Mouse (Mus musculus): ENCODE results near the gene Stub1. TPM values are rescaled to one million over a fixed set of nuclear protein-coding genes. Genes with fewer than 3 reads are reported as not detected.

Stub1 gene
- total and polyA plus RNA-seq, 2 experiments from 2014 or later: 273 to 369 TPM

DNA sequence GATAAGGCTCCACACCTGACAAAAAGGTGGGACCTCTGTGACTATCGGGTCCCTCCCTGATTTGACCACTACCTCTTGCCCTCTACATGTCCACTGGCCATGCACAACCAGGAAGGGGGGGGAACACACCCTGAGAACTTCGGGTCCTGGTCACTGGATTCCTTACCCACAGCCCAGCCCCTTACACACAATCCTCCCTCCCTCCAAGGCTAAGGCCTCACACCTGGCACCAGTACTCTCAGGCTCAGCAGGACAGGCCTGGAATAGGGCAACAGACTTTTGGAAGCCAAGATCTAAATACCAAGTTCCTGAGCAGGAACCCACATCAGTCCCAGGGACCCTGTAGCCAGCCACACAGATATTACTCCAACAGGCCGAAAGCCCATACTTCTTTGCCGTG, 5.7 kb upstream of the Stub1 start:
- H3K36me3 ChIP-seq (ENCODE audit: insufficient read depth, low read length): peaks cover 37% of the 10 kb centered on the region
- DNase-seq (ENCODE audit: low spot score) (no peak), ATAC-seq (no peak)
- no peak overlapping the region for H3K27ac ChIP-seq
- peaks cover 43% of the 10 kb centered on the region for H3K4me1 ChIP-seq (ENCODE audit: insufficient read depth, low read length)
- H3K9me3 ChIP-seq (ENCODE audit: low read length): no peaks in the 10 kb centered on the region
- 85% methylated on average over 4 of the region's 4 CpGs for WGBS
- no peak overlapping the region for H3K4me3 ChIP-seq (ENCODE audit: low read length)
- H3K9ac ChIP-seq (replicated peaks; ENCODE audit: low read length): no peak overlapping the region
- H3K4me2 ChIP-seq (ENCODE audit: low read depth, low read length): no peak overlapping the region
- H3K27me3 ChIP-seq (ENCODE audit: insufficient read depth, low read length): no peaks in the 10 kb centered on the region
- TF ChIP-seq CTCF (IDR thresholded peaks at IDR 0.05; ENCODE audit: low read depth): no peak

DNA sequence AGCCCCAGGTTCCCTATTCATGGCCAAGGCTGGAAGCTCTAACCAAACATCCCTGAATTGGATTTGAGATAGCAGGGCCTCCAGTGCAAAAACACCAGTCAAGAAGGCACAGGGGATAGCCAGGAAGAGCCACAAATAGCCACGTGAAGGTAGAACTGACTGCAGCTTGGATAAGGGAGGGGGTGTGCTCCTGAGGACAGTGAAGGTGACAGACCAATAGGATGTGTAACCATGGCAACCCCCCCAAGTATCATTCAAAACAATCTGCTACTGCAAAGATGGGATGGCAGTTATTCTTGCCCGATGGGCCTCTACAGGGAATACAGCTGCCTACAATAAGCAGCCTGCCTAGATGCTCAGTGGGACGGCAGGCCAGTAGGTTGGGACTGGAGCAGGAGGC, 4.3 kb upstream of the Stub1 start:
- ATAC-seq: no peak
- Histone ChIP-seq H3K4me3 (ENCODE audit: low read length) (no peak overlapping the region), H3K36me3 (ENCODE audit: insufficient read depth, low read length) (peaks cover 37% of the 10 kb centered on the region), H3K4me1 (ENCODE audit: insufficient read depth, low read length) (peaks cover 38% of the 10 kb centered on the region), H3K9me3 (ENCODE audit: low read length) (no peaks in the 10 kb centered on the region), H3K27ac (peak overlapping the region; percentile 89), H3K27me3 (ENCODE audit: insufficient read depth, low read length) (no peaks in the 10 kb centered on the region), H3K4me2 (ENCODE audit: low read depth, low read length) (peak overlapping the region; percentile 80), H3K9ac (replicated peaks; ENCODE audit: low read length) (peak overlapping the region; percentile 72; the same call in 1 of the 2 replicates)
- no peak for TF ChIP-seq CTCF (IDR thresholded peaks at IDR 0.05; ENCODE audit: low read depth)
- WGBS: 18% methylated on average over 3 of the region's 3 CpGs
- DNase-seq (ENCODE audit: low spot score): peak; percentile 54

DNA sequence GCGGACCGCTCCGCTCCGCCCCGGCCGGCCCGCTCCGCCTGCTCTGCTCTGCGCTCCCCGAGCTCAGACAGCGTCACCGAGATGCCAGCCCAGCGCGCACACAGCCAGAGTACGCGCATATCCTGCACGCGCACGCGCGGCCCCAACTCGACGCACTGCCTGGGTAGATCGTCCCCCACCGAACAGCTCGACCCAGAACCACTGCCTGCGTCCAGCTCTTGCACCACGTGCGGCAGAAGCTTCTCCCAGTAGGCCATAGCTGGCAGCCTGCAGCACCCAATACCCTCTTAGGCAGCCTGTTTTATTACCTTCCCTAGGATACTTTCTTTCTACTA, 3.8 kb upstream of the Stub1 start, which contains the start of gene Rhbdl1:
Gene Rhbdl1 (minus strand): TSS at position 220 of the 335 bp plus-strand sequence.
- peak; percentile 48 for ATAC-seq
- 7% methylated on average over 28 of the region's 29 CpGs for WGBS
- no peak for TF ChIP-seq CTCF (IDR thresholded peaks at IDR 0.05; ENCODE audit: low read depth)
- Histone ChIP-seq H3K9ac (replicated peaks; ENCODE audit: low read length) (peak within 1 kb of the TSS; percentile 72), H3K9me3 (ENCODE audit: low read length) (no peaks in the 10 kb centered on the region), H3K27ac (peak within 1 kb of the TSS; percentile 89), H3K4me1 (ENCODE audit: insufficient read depth, low read length) (peaks cover 39% of the 10 kb centered on the region), H3K36me3 (ENCODE audit: insufficient read depth, low read length) (peaks cover 33% of the 10 kb centered on the region), H3K4me2 (ENCODE audit: low read depth, low read length) (peak within 1 kb of the TSS; percentile 80), H3K4me3 (ENCODE audit: low read length) (peak within 1 kb of the TSS; percentile 47), H3K27me3 (ENCODE audit: insufficient read depth, low read length) (no peaks in the 10 kb centered on the region)
- peak; percentile 91 for DNase-seq (ENCODE audit: low spot score)

DNA sequence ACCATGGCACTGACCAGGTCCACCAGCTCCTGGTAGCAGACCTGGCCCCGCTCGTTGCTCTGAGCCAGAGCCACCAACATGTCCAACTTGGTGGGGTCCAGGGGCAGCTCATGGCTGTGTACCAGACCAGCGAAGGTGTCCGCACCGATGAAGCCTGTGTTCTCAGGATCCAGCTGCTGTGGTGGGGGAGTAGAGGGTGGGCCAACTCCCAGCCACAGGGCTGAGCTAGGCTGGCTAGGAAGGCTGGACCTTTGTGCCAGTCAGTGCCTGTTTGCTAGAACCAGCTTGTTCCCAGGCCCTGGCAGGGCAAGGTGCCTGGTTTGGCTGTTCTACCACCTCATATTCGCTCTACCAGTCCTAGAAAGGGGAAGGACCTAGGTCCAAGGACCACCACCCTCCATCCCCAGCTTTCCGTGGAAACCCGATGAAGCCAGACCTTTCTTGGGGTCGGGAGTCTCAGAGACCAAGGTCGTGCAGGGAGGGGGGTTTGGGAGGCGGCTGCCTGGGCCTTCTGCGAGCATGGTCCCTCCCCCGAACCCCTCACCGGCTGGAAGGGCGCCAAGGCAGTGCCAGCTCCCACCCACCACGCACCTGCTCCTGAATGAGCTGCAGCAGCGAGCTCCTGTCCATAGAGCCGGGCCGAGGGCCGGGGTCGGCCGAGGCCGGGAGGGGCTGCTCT, 3.3 kb upstream of the Stub1 start:
- H3K27me3 ChIP-seq (ENCODE audit: insufficient read depth, low read length): no peaks in the 10 kb centered on the region
- no peak for TF ChIP-seq CTCF (IDR thresholded peaks at IDR 0.05; ENCODE audit: low read depth)
- H3K36me3 ChIP-seq (ENCODE audit: insufficient read depth, low read length): peaks cover 28% of the 10 kb centered on the region
- peak overlapping the region; percentile 72 for H3K9ac ChIP-seq (replicated peaks; ENCODE audit: low read length)
- H3K27ac ChIP-seq: peak overlapping the region; percentile 89
- WGBS: 18% methylated on average over 23 of the region's 23 CpGs
- DNase-seq (ENCODE audit: low spot score) (peak; percentile 31), ATAC-seq (no peak)
- H3K9me3 ChIP-seq (ENCODE audit: low read length): no peaks in the 10 kb centered on the region
- H3K4me3 ChIP-seq (ENCODE audit: low read length): peak overlapping the region; percentile 47
- H3K4me1 ChIP-seq (ENCODE audit: insufficient read depth, low read length): peaks cover 44% of the 10 kb centered on the region
- peak overlapping the region; percentile 80 for H3K4me2 ChIP-seq (ENCODE audit: low read depth, low read length)

DNA sequence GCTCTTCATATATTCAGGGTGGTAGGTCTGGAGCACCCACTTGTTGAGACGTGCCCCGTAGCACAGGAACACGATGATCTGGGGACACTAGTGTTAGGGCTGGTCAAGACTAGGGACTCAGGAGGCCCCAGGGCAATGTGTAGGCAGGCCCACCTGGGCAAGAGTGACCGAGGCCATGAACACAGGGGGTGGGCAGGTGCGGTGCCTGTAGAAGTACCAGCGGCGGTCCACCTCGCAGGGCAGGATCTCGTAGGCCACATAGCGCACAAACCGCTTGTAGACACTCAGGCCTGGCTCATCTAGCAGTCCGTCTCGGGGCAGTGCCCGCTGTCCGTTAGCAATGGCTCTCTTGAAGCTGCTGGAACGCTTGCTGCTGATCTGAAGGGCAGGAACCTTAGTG, 2.6 kb upstream of the Stub1 start:
- 91% methylated on average over 16 of the region's 16 CpGs for WGBS
- Histone ChIP-seq H3K4me2 (ENCODE audit: low read depth, low read length) (peak overlapping the region; percentile 80), H3K36me3 (ENCODE audit: insufficient read depth, low read length) (peaks cover 26% of the 10 kb centered on the region), H3K9me3 (ENCODE audit: low read length) (no peaks in the 10 kb centered on the region), H3K4me3 (ENCODE audit: low read length) (no peak overlapping the region), H3K4me1 (ENCODE audit: insufficient read depth, low read length) (peaks cover 44% of the 10 kb centered on the region), H3K9ac (replicated peaks; ENCODE audit: low read length) (peak overlapping the region; percentile 72), H3K27ac (peak overlapping the region; percentile 89), H3K27me3 (ENCODE audit: insufficient read depth, low read length) (no peaks in the 10 kb centered on the region)
- TF ChIP-seq CTCF (IDR thresholded peaks at IDR 0.05; ENCODE audit: low read depth): no peak
- ATAC-seq: no peak
- DNase-seq (ENCODE audit: low spot score): no peak

DNA sequence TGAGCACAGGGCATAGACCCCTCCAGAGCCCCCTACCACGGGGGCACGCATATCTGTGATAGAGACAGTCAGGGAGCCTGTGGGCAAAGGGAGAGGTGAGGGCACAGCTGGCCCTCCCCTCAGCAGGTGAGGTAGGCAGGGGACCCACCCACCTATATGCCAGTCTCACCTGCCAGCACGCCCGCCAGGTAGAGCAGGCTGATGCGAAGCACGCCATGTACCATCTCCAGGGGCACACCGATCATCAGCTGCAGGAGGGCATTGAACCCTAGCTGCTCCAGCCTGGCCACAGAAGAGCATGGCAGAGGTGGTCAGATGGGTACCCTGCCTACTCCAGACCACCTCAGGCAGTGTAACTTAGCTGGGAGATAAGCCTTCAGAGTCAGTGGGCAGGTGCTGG, 2.1 kb upstream of the Stub1 start:
- Histone ChIP-seq H3K4me1 (ENCODE audit: insufficient read depth, low read length) (peaks cover 44% of the 10 kb centered on the region), H3K36me3 (ENCODE audit: insufficient read depth, low read length) (peaks cover 26% of the 10 kb centered on the region), H3K27ac (no peak overlapping the region), H3K9ac (replicated peaks; ENCODE audit: low read length) (no peak overlapping the region; the same call in 1 of the 2 replicates), H3K4me3 (ENCODE audit: low read length) (no peak overlapping the region), H3K27me3 (ENCODE audit: insufficient read depth, low read length) (no peaks in the 10 kb centered on the region), H3K4me2 (ENCODE audit: low read depth, low read length) (peak overlapping the region; percentile 80), H3K9me3 (ENCODE audit: low read length) (no peaks in the 10 kb centered on the region)
- no peak for ATAC-seq
- DNase-seq (ENCODE audit: low spot score): no peak
- TF ChIP-seq CTCF (IDR thresholded peaks at IDR 0.05; ENCODE audit: low read depth): no peak
- WGBS: 91% methylated on average over 7 of the region's 7 CpGs

DNA sequence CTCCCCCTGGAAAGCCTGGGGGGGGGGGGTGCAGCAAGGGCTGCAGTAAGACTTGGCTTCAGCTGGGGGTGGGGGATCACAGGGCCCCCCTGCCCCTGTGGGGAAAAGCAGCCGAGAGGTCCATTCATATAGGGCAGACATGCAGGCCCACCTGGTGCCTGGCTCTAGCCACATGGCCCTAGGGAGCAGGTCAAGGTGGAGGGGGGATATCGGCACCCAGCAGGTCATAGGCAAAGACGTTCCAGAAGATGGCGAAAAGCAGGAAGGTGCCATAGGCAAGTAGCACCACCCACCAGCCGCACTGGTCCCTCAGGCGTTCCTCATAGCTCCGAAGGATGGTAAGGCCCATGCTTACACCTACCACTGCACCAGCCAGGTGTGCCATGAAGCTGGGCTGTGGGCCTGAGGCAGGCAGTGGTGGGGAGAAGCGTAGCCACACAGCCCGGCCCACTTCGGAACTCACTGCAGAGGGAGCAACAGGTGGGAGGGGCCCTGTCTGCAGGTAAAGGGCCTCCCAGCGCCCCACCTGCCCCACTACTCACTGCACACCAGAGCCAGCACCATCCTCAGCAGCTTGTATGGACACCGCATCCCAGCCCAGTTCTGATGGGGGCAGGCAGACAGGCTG, 1.5 kb upstream of the Stub1 start:
- Histone ChIP-seq H3K9ac (replicated peaks; ENCODE audit: low read length) (peak overlapping the region; percentile 75), H3K4me1 (ENCODE audit: insufficient read depth, low read length) (peaks cover 47% of the 10 kb centered on the region), H3K27me3 (ENCODE audit: insufficient read depth, low read length) (no peaks in the 10 kb centered on the region), H3K9me3 (ENCODE audit: low read length) (no peaks in the 10 kb centered on the region), H3K4me2 (ENCODE audit: low read depth, low read length) (peak overlapping the region; percentile 80), H3K4me3 (ENCODE audit: low read length) (peak overlapping the region; percentile 66), H3K27ac (0 out of 2 replicates have a peak overlapping the region, but pooled peaks have one; percentile 32), H3K36me3 (ENCODE audit: insufficient read depth, low read length) (peaks cover 22% of the 10 kb centered on the region)
- DNase-seq (ENCODE audit: low spot score) (no peak), ATAC-seq (no peak)
- 80% methylated on average over 12 of the region's 12 CpGs for WGBS
- TF ChIP-seq CTCF (IDR thresholded peaks at IDR 0.05; ENCODE audit: low read depth): no peak

Measured in hindbrain, postnatal 0 days (tissue).